Mouse (Mus musculus) testis, adult 2 months (tissue): ENCODE measurements around the gene Nol11. TPM values are rescaled to one million over a fixed set of nuclear protein-coding genes. Genes with fewer than 3 reads are reported as not detected.

Source experiments
- H3K27ac ChIP-seq: fragments of 200-500 bp; 2 replicates; pipeline ENCODE4 v1.5.1; 2012; ENCODE audit warnings: low read depth, low read length; ENCODE audit not compliant: control insufficient read depth, insufficient read depth
- H3K27me3 ChIP-seq: fragments of 200-500 bp; 2 replicates; pipeline ENCODE4 v1.6.1; 2012; ENCODE audit warnings: mild to moderate bottlenecking, low read length, moderate library complexity; ENCODE audit not compliant: control insufficient read depth, insufficient read depth
- H3K36me3 ChIP-seq: fragments of 200-500 bp; 2 replicates; pipeline ENCODE4 v1.6.1; 2012; ENCODE audit warnings: mild to moderate bottlenecking, low read length; ENCODE audit not compliant: control insufficient read depth, insufficient read depth
- H3K4me1 ChIP-seq: fragments of 200-500 bp; 2 replicates; pipeline ENCODE4 v1.6.1; 2012; ENCODE audit warnings: low read length; ENCODE audit not compliant: control insufficient read depth, insufficient read depth
- H3K4me3 ChIP-seq: fragments of 200-500 bp; 2 replicates; pipeline ENCODE4 v1.5.1; 2012; ENCODE audit warnings: low read depth, mild to moderate bottlenecking, low read length, moderate library complexity, mixed read lengths; ENCODE audit not compliant: control insufficient read depth
- CTCF ChIP-seq: fragments of 200-500 bp; IDR thresholded peaks from 2 replicates; pipeline ENCODE4 v1.5.1; 2012; ENCODE audit warnings: low read depth, mild to moderate bottlenecking, inconsistent platforms, low read length, moderate library complexity; ENCODE audit not compliant: control insufficient read depth, insufficient read depth, insufficient replicate concordance
- POLR2A ChIP-seq: fragments of 200-500 bp; IDR thresholded peaks from 2 replicates; pipeline ENCODE4 v1.6.1; 2012; ENCODE audit warnings: low read depth, mild to moderate bottlenecking, inconsistent platforms, low read length, moderate library complexity; ENCODE audit not compliant: control insufficient read depth
- polyA plus RNA-seq: library from polyadenylated mRNA; depleted of rRNA; stranded (reverse); fragments of >200 nt; gene quantifications from 2 replicates; pipeline ENCODE4 v1.2.3, GENCODE M21; 2012

Gene Nol11
- polyA plus RNA-seq, 1 experiment, result 4.3 TPM

DNA sequence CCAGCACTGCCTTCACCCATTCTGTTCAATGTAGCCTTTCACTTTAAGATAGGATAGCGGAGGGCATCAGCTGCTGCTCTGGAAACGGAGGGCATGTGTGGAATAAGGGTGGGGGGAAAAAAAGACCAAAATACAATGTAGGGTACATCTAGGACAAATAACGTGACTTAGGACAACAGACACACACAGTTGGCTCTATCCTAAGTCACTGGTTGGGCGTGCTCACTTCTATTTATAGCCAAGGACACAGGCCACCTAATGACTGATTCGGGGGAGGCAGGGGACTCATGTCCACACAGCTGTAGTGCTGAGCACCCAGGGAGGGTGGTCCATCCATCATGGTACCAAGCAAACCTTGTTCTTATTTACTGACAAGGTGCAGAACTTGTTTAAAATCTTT lies 36.1 kb upstream of the Nol11 start:
- no peak overlapping the region for H3K27ac ChIP-seq
- H3K4me3 ChIP-seq, result no peak overlapping the region
- no peaks in the 10 kb centered on the region for H3K4me1 ChIP-seq
- no peaks in the 10 kb centered on the region for H3K27me3 ChIP-seq
- TF ChIP-seq POLR2A (no peak), CTCF (no peak)
- H3K36me3 ChIP-seq, result no peaks in the 10 kb centered on the region

- H3K4me3 ChIP-seq, result no peak overlapping the region
- H3K27me3 ChIP-seq, result no peaks in the 10 kb centered on the region
- no peaks in the 10 kb centered on the region for H3K4me1 ChIP-seq
- no peak for TF ChIP-seq CTCF
- no peak for TF ChIP-seq POLR2A
- H3K27ac ChIP-seq, result no peak overlapping the region
- no peaks in the 10 kb centered on the region for H3K36me3 ChIP-seq
Observed at GRCm38 (mm10) chr11:107223667-107224214, 34.6 kb upstream of the Nol11 start.

DNA sequence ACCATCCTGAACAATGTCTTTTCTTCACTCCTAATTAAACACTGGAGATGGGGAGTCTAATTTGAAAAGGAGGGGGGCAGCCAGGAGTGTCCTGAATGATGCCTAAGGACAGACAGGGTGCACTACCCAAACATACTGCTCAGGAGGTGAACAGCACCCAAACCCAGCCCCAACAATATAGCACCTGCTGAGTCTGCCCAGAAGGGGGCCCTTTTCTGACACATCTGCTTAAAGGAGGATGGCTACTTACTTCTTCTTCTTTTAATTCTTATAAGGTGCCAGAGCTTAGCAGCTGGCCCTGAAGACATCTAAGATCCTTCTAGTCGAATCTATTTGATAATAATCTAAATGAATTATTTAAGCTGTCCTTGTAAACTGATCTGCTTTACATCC lies 34.0 kb upstream of the Nol11 start:
- Histone ChIP-seq H3K4me3 (no peak overlapping the region), H3K4me1 (no peaks in the 10 kb centered on the region), H3K36me3 (no peaks in the 10 kb centered on the region), H3K27ac (no peak overlapping the region), H3K27me3 (no peaks in the 10 kb centered on the region)
- TF ChIP-seq CTCF (no peak), POLR2A (no peak)

DNA sequence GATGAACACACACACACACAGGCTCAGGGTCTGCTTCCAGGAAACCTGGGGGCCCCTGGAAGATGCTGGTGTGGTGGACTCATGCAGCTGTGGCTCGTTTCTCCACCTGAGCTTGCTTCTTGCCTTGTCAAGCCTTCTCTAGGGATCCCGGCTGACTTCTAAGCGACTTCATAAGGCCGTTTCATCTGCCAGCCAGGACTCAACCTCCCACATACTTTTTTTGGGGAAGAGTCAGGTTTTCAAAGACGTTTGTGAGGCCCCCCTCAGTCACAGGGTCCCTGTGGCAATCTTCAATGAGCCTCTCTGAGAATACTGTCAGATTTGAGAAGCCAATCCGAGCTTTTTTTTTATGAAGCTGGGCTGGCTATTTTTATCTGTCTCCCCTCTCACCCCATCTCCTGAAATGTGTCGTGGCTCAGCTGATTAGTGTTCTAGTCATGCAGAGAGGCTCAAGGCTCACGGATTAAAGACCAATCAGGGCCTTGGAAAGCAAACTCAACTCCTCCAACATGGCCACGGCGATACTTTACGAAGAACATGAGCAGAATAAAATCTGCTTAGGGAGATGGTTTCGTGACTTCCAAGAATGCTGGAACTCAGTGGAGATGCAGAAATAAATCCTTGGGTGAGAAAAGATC lies 33.5 kb upstream of the Nol11 start:
- no peaks in the 10 kb centered on the region for H3K27me3 ChIP-seq
- no peak overlapping the region for H3K4me3 ChIP-seq
- H3K4me1 ChIP-seq, result no peaks in the 10 kb centered on the region
- H3K36me3 ChIP-seq, result no peaks in the 10 kb centered on the region
- TF ChIP-seq POLR2A, result no peak
- no peak for TF ChIP-seq CTCF
- no peak overlapping the region for H3K27ac ChIP-seq

- H3K36me3 ChIP-seq, result no peaks in the 10 kb centered on the region
- no peak for TF ChIP-seq CTCF
- TF ChIP-seq POLR2A, result no peak
Observed at GRCm38 (mm10) chr11:107215111-107215510, 25.9 kb upstream of the Nol11 start.

DNA sequence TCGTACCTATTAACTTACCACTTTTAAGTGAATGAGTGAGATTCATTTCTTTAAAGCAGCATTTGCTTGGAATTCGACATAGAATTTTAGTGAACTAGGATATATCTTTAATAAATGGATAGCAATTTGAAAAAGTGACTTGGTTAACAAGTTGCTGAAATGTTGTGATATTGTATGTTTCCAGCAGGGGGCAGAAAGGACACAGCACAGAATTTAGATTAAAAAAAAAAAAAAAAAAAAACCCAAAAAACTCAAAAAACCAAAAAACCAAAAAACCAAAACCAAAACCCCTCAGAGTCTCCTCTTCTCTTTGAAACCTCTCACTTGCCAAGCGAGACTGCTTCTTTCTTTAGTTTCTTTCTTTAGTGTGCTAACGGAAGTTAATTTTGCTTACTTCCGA lies 24.6 kb upstream of the Nol11 start:
- Histone ChIP-seq H3K27me3 (no peaks in the 10 kb centered on the region), H3K27ac (no peak overlapping the region), H3K4me3 (no peak overlapping the region), H3K4me1 (no peaks in the 10 kb centered on the region), H3K36me3 (no peaks in the 10 kb centered on the region)
- TF ChIP-seq POLR2A (no peak), CTCF (no peak)

More at GRCm38 (mm10) chr11:107215111-107215510, 25.9 kb upstream of the Nol11 start:
- no peak overlapping the region for H3K4me3 ChIP-seq
- no peak overlapping the region for H3K27ac ChIP-seq
- H3K4me1 ChIP-seq, result no peaks in the 10 kb centered on the region
- no peaks in the 10 kb centered on the region for H3K27me3 ChIP-seq

- Histone ChIP-seq H3K36me3 (no peaks in the 10 kb centered on the region), H3K4me3 (no peak overlapping the region), H3K27me3 (no peaks in the 10 kb centered on the region), H3K4me1 (no peaks in the 10 kb centered on the region), H3K27ac (no peak overlapping the region)
- no peak for TF ChIP-seq POLR2A
- TF ChIP-seq CTCF, result no peak
Observed at GRCm38 (mm10) chr11:107209818-107210217, 20.6 kb upstream of the Nol11 start.
